Mouse (Mus musculus) v-Abl transformed pro-B cells (cell line): Measurements from ENCODE around the gene Dad1.

Experiments
- in situ Hi-C, 2 experiments: fragments of 400-800 bp; cut with MboI; formaldehyde crosslinking; loops; one replicate each; pipeline ENCODE4 v1.15.1; 2025; ENCODE audit not compliant: unreplicated experiment in 2 of 2

The Dad1 gene

GRCm38 (mm10) chr14:54210401-54210800, 43.5 kb downstream of the Dad1 start:
- in situ Hi-C loops = no loop called here

DNA sequence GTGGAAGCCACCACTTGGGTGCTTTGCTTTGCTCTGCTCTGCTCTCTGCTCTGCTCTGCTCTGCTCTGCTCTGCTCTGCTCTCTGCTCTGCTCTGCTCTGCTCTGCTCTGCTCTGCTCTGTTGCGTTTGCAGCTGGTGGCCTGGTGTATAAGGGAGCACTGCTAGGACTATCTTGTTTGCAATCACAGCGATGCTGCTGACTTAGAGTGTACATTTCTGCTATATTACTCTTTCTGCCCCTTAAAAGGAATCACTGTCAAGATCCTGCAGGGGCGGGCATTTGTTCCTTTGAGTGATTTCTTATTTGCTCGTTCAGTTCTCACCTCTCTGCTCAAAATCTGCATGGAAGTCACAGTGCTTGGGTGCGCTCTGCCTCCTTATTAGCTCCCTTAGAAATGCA, 44.0 kb downstream of the Dad1 start:
- in situ Hi-C loops = no loop called here

GRCm38 (mm10) chr14:54208741-54209140, 45.2 kb downstream of the Dad1 start:
- in situ Hi-C loops = no loop called here

- in situ Hi-C loops = no loop called here
These were observed 46.0 kb downstream of the Dad1 start for GRCm38 (mm10) chr14:54207924-54208323.

GRCm38 (mm10) chr14:54206750-54207550, 47.0 kb downstream of the Dad1 start:
- in situ Hi-C loops = no loop called here

- in situ Hi-C loops = no loop called here
These were observed 47.6 kb downstream of the Dad1 start for GRCm38 (mm10) chr14:54206309-54206708.

DNA sequence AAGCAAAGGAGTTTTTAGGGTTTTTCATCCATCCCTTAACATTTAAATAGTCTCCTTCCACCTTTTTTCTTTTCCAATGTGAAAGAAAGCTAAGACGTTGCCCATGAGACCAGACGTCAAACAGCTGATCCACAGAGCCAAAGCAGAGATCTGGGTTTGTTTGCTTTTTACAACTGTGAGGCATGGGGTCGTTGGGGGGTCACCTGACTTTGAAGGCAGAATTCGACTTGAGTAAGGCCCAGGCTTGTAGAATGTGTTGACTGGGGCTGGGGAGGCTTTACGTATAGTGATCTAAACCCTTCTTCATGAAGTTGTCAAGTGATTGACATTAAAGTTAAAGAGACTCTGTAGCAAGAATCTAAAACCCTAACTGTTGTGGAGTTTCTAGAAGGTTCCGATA, 48.0 kb downstream of the Dad1 start:
- in situ Hi-C loops = no loop called here

DNA sequence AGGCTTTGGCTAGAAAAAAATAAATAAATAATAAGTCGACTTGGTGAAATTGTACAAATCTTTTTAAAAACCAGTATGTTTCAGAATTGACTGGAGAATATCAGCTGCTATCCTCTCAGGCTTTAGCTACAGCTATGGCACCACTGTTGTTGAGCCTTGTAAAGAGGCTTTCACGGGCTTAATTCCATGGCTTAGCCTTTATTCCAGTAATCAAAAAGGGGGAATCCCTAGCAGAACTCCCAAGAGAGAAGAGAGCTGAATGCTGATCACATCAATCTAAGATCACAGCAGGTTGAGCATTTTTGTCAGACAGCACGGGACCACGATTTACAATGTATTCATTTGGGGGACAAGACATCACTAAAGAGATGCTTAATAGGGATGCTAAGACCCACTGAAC, 49.1 kb downstream of the Dad1 start:
- in situ Hi-C loops = no loop called here

GRCm38 (mm10) chr14:54204311-54204710, 49.6 kb downstream of the Dad1 start:
- in situ Hi-C loops = no loop called here

DNA sequence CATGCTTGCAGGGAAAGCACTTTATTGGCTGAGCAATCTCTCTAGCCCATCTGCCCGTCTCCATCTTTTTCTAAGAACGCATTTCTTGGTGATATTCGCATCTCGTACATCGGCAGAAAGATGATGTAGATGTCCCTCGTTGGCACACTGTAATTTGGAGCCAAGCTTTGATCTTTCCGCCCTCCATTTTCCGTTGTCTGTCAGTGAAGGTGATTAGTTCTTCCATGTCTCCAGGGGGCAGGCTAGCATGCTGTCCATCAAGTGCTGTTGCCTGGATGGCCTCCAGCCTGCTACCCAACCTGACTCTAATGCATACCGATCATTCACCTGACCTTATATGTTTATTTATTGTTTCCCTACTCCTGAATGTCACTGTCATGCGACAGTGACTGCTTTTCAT, 50.1 kb downstream of the Dad1 start:
- in situ Hi-C loops = no loop called here

- in situ Hi-C loops = no loop called here
These were observed 50.7 kb downstream of the Dad1 start for GRCm38 (mm10) chr14:54203207-54203606.

DNA sequence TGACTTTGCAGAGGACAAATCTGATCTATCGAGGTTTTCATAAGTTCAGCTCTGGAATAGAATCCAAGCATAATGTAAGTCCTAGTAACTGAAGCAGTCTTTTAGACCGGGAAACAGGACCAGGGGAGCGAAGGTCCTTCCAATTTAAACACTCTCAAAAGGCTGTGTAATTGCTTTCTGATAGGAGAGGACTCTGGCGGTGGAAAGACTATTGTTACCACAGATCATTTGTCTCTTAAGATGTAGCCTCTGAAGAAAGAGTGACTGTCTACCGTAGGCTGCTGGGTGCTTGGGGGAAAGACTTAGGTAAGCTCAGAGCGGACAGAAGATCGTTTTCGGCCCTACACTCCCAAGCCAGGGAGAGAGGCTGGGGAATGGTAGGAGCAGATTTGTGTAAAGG, 53.5 kb downstream of the Dad1 start:
- in situ Hi-C loops = no loop called here

GRCm38 (mm10) chr14:54199662-54200061, 54.2 kb downstream of the Dad1 start:
- in situ Hi-C loops = no loop called here

DNA sequence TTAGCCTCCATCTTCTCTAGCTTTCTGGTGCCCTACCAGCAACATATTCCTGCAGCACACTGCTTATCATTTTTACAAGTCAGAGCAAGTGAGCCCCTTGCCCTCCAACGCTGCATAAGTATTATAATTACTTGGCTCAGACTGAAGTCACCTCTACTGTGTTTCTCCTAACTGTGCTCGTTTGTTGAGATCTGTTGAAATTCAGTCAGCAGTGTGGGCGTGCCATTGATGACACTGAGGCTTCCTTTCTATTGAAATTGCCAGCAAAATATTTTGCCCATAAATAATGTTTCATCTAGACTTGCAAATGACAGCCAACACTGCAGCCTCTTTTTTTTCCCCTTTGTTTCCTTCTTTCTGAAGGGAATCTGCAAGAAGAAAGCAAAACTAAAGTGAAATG, 56.2 kb downstream of the Dad1 start:
- in situ Hi-C loops = no loop called here

DNA sequence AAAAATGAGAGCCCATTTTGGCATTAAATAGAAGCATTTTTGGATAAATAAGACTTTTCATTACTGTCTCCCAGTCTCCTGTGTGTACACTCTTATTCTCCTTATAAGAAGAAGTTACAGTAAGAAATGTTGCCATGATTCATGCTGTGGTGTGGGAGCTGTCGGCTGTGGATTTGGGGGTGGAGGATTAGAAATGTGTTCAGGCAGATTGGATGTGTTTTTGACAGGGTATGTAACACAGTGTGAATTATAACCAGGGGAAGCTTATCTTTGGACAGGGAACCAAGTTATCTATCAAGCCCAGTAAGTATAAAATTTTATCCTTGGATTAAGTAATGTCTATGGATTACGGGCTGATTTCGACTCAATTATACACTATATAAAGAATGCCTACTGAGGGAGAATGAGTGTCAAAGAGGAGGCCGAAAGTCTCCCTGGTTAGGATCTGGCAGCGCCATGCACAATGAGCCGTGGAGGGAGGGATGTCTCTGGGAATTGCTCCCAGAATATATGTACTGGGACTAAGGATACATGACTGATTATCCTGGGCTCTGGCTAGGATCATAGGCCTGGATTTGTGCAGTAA, 58.0 kb downstream of the Dad1 start:
- in situ Hi-C loops = no loop called here

DNA sequence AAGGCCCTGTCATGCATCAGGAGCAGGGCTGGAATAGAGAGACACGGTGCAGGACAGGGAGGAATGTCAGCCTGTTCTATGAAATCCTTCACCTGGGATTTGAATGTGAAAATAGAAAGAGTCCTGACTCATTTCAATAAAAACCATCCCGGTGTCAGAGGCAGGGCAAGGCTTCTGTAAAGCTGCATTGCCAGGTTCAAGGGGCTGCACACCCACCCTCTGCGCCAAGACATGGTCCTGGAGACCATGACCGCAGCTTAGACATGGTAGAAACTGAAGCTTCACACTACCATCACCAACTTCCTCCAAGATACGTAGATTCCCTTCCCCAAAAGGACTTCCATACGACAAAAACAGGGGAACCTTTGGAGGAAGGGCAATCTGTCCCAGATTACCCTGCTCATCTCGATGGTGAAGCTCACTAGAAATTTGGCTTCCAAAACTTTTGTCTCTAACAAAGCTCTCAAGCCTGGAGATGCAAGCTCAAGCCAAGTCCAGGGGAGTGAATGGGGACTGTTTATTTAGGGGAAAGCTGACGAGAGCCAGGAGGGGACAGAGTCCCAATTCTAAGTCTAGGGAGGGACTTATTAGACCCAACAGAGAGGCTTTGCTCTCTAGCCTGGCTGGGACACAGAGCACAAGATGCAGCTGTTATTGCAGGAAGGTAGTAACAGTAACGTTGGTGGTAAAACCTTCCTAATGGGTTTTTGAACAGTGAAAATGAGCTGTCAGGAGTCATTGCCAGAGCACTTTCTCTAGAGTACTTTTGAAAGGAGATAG, 60.4 kb downstream of the Dad1 start:
- in situ Hi-C loops = no loop called here

GRCm38 (mm10) chr14:54192462-54192847, 61.4 kb downstream of the Dad1 start:
- in situ Hi-C loops = no loop called here

DNA sequence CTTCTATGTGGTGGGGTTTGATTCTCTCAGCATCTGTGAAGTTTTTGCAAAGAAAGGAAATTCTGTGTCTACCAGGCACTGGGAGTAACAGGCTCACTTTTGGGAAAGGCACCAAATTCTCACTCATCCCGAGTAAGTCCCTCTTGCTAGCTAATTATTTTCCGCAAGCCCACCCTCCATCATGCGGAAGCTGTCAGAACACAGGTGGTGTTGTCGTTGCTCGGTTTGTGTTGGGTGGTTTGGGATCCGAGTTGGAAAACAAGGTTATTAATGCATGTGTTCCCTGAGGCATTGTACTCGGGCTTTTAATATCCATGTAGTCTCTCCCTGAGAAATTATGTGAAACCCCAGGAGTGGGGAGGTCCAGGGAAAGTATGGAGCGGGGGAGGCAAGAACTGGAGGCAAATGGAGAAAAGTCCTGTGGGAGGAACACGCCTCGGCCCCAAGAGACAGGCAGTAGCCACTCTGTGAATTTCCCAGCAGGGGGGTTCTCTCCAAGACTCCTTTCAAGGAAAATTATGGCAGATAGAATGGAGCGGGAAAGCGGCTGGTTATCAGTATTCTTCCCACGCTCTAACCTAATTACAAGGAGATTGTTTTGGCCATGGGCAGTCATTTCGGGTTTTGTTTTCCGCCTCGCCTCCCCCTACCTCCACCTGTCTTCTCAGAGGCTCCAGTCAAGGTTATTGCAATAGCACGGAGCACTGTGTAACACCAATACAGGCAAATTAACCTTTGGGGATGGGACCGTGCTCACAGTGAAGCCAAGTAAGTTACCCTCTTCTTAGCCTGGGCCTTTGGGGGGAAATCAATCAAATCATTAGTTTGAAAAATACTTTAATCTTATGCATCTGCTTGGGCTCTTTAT, 62.1 kb downstream of the Dad1 start:
- in situ Hi-C loops = no loop called here

GRCm38 (mm10) chr14:54191026-54191390, 62.9 kb downstream of the Dad1 start:
- in situ Hi-C loops = no loop called here

- in situ Hi-C loops = no loop called here
These were observed 63.4 kb downstream of the Dad1 start for GRCm38 (mm10) chr14:54190305-54191025.
